Mouse (Mus musculus) CD4-positive, CD25-positive, alpha-beta regulatory T cell, adult 2 months (primary cell): ENCODE measurements around the gene Tnr.

Experiments used
- DNase-seq: peaks from one replicate; pipeline ENCODE4 v3.0.0-alpha.2; 2012; ENCODE audit warnings: low read depth, low spot score

Gene Tnr

DNA sequence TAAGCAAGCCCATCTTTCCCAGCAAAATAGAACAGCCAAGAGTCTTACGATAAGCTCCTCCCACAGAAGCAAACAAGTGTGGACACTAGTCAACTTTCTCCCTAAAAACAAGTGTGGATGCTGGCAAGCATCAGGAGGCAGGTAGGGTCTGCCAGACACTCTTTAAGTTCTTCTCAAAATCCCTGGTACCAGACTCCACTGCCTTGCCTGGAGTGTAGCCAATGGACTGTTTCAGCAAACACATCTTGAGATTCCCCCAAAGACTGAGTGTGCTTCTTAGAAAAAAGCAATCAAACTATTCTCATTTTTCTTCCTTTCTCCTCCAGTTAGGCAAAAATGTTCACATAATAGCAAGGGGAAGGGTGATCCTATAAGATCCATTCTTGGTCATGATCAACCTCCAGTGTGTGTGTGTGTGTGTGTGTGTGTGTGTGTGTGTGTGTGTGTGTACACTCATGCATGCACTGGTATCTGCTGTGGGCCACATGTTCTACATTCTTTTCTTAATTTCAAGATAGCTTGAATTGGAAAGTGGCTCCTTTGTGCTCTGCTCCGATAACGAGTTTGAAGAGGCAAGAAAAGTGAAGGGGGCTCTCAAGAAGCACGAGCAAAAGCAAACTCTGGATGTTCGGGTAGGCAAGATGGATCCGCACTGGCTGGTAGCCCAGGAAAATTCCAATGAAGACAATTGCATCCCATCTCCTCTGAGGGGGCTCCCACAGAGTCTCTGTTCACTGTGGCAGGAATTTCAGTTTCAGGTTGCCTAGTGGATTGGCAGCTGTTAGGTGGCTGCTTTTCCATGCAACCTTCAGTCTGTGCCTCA, 346.3 kb downstream of the Tnr start:
- DNase-seq = no peak

GRCm38 (mm10) chr1:159872866-159873265, 349.3 kb downstream of the Tnr start:
- no peak for DNase-seq

DNA sequence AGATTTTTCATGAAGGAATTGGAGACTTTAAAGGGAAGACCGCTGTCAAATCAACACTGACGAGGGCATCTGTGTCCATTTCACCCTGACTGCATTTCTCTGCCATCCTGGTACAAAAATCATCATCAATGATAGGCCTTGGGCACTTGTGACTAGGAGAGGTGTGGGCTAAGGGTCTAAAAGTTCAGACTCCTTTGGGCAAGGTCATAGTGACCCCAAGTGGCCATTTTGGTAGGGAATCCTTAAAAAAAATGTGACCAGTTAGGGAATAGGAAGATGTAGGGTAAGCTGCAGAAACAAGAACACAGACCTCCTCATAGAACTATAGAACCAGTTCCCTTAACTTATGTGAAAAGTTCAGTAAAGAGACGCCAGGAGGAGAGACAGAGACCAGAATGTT, 355.1 kb downstream of the Tnr start:
- no peak for DNase-seq

GRCm38 (mm10) chr1:159879866-159880265, 356.3 kb downstream of the Tnr start:
- no peak for DNase-seq

GRCm38 (mm10) chr1:159885476-159885875, 361.9 kb downstream of the Tnr start:
- DNase-seq = no peak

GRCm38 (mm10) chr1:159888611-159889010, 365.0 kb downstream of the Tnr start:
- DNase-seq = no peak

DNA sequence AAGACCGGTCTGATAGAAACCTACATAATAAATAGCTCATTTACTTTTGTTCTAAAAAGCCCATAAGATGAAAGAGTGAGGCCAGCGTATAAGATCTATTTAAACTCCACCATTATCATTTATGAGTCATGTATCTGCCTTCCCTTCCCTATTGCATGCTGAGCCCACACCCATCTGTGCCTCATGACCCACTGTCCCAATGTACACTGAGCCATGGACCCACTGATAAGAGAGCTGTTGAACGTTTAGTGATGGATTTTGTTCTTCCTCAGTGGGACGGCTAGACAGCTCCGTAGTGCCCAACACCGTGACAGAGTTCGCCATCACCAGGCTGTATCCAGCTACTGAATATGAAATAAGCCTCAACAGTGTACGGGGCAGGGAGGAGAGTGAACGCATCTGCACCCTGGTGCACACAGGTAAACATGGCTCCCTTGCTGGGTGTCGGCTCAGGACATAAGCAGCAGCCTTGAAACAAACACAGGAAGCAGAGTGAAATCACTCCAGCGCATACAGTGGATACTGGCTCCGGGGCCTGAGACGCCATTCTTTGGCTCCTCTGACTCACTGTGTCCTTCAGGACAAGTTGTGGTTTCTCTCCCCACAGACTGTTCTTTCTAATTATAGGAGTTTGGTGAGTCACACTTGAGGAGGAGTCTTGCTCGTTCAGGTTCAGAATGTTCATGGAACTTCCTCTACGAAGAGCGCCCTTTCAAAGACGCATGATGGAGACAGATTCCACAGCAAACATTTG, 365.6 kb downstream of the Tnr start:
- no peak for DNase-seq

GRCm38 (mm10) chr1:159890524-159890923, 367.0 kb downstream of the Tnr start:
- no peak for DNase-seq

DNA sequence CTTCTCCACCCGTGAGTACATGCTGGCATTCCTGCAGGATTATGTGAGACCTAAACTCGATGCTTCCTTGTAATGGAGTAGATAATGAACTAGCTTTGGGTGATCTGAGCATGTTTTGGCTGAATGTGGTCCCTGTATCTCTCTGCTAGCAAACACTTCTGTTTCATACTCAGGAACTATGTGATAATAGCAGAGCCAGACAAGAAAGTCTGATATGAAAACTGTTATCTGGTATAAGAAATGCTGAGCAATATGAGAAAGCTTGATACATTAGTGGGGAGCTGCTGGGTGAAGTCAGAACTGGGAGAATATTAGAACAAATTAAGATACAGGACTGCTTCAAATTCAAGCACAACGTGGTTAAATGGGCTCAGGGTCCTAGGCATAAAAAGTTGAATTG, 371.5 kb downstream of the Tnr start:
- DNase-seq = no peak

DNA sequence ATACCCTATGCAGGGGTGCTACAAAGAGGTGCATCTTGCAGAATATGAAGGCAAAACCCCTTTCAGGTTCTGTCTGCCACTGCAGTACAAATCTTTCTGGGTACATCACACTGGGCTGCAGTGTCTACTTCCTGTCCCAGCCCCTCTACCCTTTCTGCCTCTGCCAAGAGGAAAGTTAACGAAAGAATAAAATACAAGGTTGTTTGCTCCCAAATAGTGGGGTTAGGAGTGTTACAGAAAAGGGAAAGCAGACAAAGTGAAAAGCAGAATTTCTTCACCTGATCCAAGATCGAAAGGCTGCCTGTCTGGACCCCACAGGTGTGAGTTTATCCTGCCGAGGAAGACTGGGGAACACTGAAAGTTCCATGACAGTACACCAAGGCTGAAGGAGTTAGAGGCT, 376.4 kb downstream of the Tnr start:
- no peak for DNase-seq

GRCm38 (mm10) chr1:159900639-159901038, 377.1 kb downstream of the Tnr start:
- no peak for DNase-seq

GRCm38 (mm10) chr1:159901366-159902119, 378.0 kb downstream of the Tnr start:
- DNase-seq = no peak

DNA sequence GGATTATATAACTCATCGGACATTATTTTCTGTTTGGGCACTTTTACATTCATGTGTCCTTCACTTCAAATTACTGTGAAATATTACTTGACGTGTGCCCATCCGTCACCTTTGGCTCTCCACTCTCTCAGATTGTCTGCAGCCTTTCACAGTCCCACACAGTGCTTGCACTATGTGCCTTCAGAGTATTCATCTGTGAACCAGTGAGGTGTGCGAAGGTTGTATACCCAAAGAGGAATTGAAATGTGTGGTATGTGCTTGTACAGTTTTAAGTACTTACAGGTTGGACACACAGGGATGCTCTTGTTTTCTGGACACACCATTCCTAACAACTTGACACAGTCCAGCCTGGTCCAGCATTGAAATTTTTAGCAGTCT, 378.5 kb downstream of the Tnr start:
- DNase-seq = no peak

DNA sequence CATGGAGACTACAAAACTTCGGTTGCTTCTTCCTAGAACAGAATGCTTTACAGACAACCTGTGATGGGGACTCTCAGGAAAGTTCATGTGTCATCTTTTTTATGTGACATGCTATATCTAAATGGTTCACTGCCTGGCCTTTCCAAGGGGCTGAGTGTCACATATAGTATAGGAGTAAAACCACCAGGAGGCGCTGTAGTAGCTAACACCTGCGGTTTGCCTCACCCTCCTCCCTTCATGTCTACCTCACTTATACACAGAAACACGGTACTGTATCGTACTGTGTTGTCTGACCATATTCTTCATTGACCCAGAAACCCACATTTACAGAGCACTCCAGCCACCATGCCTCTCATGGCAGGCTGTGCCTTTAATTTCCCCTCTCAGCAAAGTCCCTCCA, 387.4 kb downstream of the Tnr start:
- peak; percentile 91 for DNase-seq

- DNase-seq = no peak
Observed at GRCm38 (mm10) chr1:159914726-159915125, 391.2 kb downstream of the Tnr start.

GRCm38 (mm10) chr1:159920571-159920970, 397.0 kb downstream of the Tnr start:
- no peak for DNase-seq

DNA sequence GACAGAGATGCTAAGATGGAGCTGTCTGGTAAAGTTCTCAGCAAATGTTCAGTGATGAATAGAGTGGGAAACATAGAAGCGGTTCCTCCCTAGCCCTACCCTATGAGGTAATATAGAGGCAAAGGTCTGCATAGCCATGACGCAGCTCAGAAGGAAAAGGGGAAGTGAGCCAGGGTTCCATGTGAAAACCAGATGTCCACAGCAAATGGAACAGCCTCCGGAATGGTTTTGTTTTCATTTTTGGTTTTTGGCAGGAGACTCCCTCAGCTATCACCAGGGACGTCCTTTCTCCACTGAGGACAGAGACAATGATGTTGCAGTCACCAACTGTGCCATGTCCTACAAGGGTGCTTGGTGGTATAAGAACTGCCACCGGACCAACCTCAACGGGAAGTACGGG, 399.4 kb downstream of the Tnr start:
- no peak for DNase-seq

- no peak for DNase-seq
Observed at GRCm38 (mm10) chr1:159924105-159924504, 400.5 kb downstream of the Tnr start.

DNA sequence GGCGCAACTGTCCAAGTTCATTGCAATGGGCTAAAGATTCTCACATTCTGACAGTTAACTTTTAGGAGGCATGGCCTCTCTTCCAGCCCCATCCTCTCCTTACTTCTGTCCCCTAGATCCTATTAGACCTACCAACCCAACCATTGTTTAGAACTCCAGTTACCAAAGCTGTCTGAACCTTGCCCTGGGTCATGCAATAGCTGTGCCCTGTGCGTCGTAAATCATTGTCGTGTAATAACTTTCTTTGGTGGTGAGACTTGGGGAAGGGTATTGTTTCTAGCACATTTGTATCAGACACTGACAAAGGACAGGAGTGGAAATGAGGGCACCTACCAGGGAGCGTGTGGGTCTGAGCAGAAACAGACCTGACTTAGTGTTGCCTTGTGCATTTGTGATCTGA, 401.1 kb downstream of the Tnr start:
- DNase-seq = no peak

GRCm38 (mm10) chr1:159928681-159929335, 405.2 kb downstream of the Tnr start:
- peak; percentile 59 for DNase-seq

DNA sequence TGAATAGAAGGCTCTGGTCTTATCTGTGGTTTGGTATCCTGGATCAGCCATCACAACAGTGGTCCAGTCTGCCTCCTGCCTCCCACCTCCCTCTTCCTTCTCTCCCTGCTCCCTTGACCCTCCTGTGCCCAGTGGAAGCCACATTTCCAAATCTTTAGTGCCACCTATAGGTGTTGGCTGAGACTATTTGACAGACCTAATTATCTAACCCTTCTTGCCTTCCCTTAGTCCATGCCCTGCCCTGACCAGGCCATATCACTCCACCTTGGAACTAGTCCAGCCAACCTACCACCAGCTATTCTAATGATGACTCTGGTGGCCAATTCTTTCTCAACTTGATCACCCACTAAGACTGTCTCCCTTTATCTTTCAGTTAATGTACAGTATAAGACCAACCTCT, 408.5 kb downstream of the Tnr start:
- DNase-seq = no peak

DNA sequence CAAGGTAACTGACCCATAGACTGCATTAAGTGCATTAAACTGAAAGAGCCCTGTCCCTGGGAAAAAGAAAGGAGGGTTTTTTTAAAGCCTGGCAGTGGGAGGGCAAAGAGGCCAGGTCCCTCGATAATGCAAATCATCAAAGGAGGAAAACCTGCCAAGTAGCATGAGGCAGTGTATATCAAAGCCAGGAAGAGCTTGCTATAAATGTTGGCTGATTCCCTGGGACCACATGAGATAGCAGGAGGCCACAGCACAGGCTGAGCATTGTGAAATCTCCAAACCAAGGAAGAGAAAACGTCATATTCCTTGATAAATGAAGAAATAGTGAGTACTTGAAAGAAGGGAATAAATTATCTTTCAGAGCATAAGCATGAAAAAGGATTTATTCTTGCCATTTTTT, 409.0 kb downstream of the Tnr start:
- DNase-seq = no peak
